Mouse (Mus musculus): ENCODE results near the gene 9430097D07Rik. TPM values are rescaled to one million over a fixed set of nuclear protein-coding genes. Genes with fewer than 3 reads are reported as not detected.

9430097D07Rik gene
- polyA plus RNA-seq, 1 experiment from 2014 or later = 0.08 TPM

- Histone ChIP-seq H3K4me1 (replicated peaks; ENCODE audit: insufficient read depth, low read length) (peaks cover 6% of the 10 kb centered on the region; the same call in 1 of the 2 replicates), H3K36me3 (ENCODE audit: insufficient read depth, low read length) (no peaks in the 10 kb centered on the region), H3K9me3 (replicated peaks; ENCODE audit: low read length) (no peaks in the 10 kb centered on the region), H3K9ac (ENCODE audit: low read depth, low read length) (no peak overlapping the region), H3K27ac (no peak overlapping the region), H3K27me3 (ENCODE audit: insufficient read depth, low read length) (no peaks in the 10 kb centered on the region), H3K4me2 (ENCODE audit: low read length) (no peak overlapping the region), H3K4me3 (replicated peaks; ENCODE audit: low read depth, low read length) (no peak overlapping the region)
- DNase-seq (ENCODE audit: low spot score) (no peak), ATAC-seq (replicated peaks; ENCODE audit: low FRiP score, low read depth) (peak; percentile 64; the same call in 1 of the 2 replicates)
- TF ChIP-seq CTCF (IDR thresholded peaks at IDR 0.05; ENCODE audit: low read depth) = no peak
- WGBS = 61% methylated on average over 5 of the region's 5 CpGs
These were observed 28.1 kb downstream of the 9430097D07Rik start for GRCm38 (mm10) chr2:32547380-32547779.

GRCm38 (mm10) chr2:32546951-32547350 is 28.5 kb downstream of the 9430097D07Rik start:
- ATAC-seq (replicated peaks; ENCODE audit: low FRiP score, low read depth) = no peak
- Histone ChIP-seq H3K9me3 (replicated peaks; ENCODE audit: low read length) (no peaks in the 10 kb centered on the region), H3K27me3 (ENCODE audit: insufficient read depth, low read length) (no peaks in the 10 kb centered on the region), H3K36me3 (ENCODE audit: insufficient read depth, low read length) (no peaks in the 10 kb centered on the region), H3K27ac (no peak overlapping the region), H3K4me1 (replicated peaks; ENCODE audit: insufficient read depth, low read length) (peaks cover 6% of the 10 kb centered on the region; the same call in 1 of the 2 replicates), H3K4me2 (ENCODE audit: low read length) (no peak overlapping the region), H3K4me3 (replicated peaks; ENCODE audit: low read depth, low read length) (no peak overlapping the region), H3K9ac (ENCODE audit: low read depth, low read length) (no peak overlapping the region)
- DNase-seq (ENCODE audit: low spot score) = no peak
- 100% methylated on average over 1 of the region's 1 CpGs for WGBS
- TF ChIP-seq CTCF (IDR thresholded peaks at IDR 0.05; ENCODE audit: low read depth) = no peak

- TF ChIP-seq CTCF (IDR thresholded peaks at IDR 0.05; ENCODE audit: low read depth) = no peak
- H3K36me3 ChIP-seq (ENCODE audit: insufficient read depth, low read length) = 0 out of 2 replicates have a peak, but pooled peaks cover 2% of the 10 kb centered on the region
- H3K9ac ChIP-seq (ENCODE audit: low read depth, low read length) = no peak overlapping the region
- no peak overlapping the region for H3K27ac ChIP-seq
- no peak overlapping the region for H3K4me2 ChIP-seq (ENCODE audit: low read length)
- H3K4me1 ChIP-seq (replicated peaks; ENCODE audit: insufficient read depth, low read length) = peaks cover 18% of the 10 kb centered on the region; the same call in 1 of the 2 replicates
- 77% methylated on average over 3 of the region's 3 CpGs for WGBS
- no peaks in the 10 kb centered on the region for H3K27me3 ChIP-seq (ENCODE audit: insufficient read depth, low read length)
- ATAC-seq (replicated peaks; ENCODE audit: low FRiP score, low read depth) = no peak
- H3K4me3 ChIP-seq (replicated peaks; ENCODE audit: low read depth, low read length) = no peak overlapping the region
- DNase-seq (ENCODE audit: low spot score) = no peak
- no peaks in the 10 kb centered on the region for H3K9me3 ChIP-seq (replicated peaks; ENCODE audit: low read length)
These were observed 32.4 kb downstream of the 9430097D07Rik start for GRCm38 (mm10) chr2:32543031-32543449.

- DNase-seq (ENCODE audit: low spot score) (no peak), ATAC-seq (replicated peaks; ENCODE audit: low FRiP score, low read depth) (no peak)
- Histone ChIP-seq H3K27ac (no peak overlapping the region), H3K4me2 (ENCODE audit: low read length) (no peak overlapping the region), H3K4me1 (replicated peaks; ENCODE audit: insufficient read depth, low read length) (peaks cover 26% of the 10 kb centered on the region), H3K27me3 (ENCODE audit: insufficient read depth, low read length) (no peaks in the 10 kb centered on the region), H3K9me3 (replicated peaks; ENCODE audit: low read length) (no peaks in the 10 kb centered on the region), H3K4me3 (replicated peaks; ENCODE audit: low read depth, low read length) (no peak overlapping the region), H3K36me3 (ENCODE audit: insufficient read depth, low read length) (0 out of 2 replicates have a peak, but pooled peaks cover 2% of the 10 kb centered on the region), H3K9ac (ENCODE audit: low read depth, low read length) (no peak overlapping the region)
- WGBS = 83% methylated on average over 4 of the region's 4 CpGs
- TF ChIP-seq CTCF (IDR thresholded peaks at IDR 0.05; ENCODE audit: low read depth) = no peak
These were observed 33.4 kb downstream of the 9430097D07Rik start for GRCm38 (mm10) chr2:32541986-32542573.

GRCm38 (mm10) chr2:32541333-32541908 is 34.1 kb downstream of the 9430097D07Rik start:
- Histone ChIP-seq H3K4me3 (replicated peaks; ENCODE audit: low read depth, low read length) (no peak overlapping the region), H3K9me3 (replicated peaks; ENCODE audit: low read length) (no peaks in the 10 kb centered on the region), H3K4me2 (ENCODE audit: low read length) (no peak overlapping the region), H3K27me3 (ENCODE audit: insufficient read depth, low read length) (no peaks in the 10 kb centered on the region), H3K9ac (ENCODE audit: low read depth, low read length) (no peak overlapping the region), H3K4me1 (replicated peaks; ENCODE audit: insufficient read depth, low read length) (peaks cover 31% of the 10 kb centered on the region), H3K36me3 (ENCODE audit: insufficient read depth, low read length) (0 out of 2 replicates have a peak, but pooled peaks cover 2% of the 10 kb centered on the region), H3K27ac (no peak overlapping the region)
- no peak for TF ChIP-seq CTCF (IDR thresholded peaks at IDR 0.05; ENCODE audit: low read depth)
- no peak for DNase-seq (ENCODE audit: low spot score)
- WGBS = 85% methylated on average over 2 of the region's 2 CpGs
- no peak for ATAC-seq (replicated peaks; ENCODE audit: low FRiP score, low read depth)

- no peak for ATAC-seq (replicated peaks; ENCODE audit: low FRiP score, low read depth)
- WGBS = 57% methylated on average over 14 of the region's 14 CpGs
- Histone ChIP-seq H3K4me2 (ENCODE audit: low read length) (0 out of 2 replicates have a peak overlapping the region, but pooled peaks have one; percentile 5), H3K9me3 (replicated peaks; ENCODE audit: low read length) (no peaks in the 10 kb centered on the region), H3K9ac (ENCODE audit: low read depth, low read length) (no peak overlapping the region), H3K27me3 (ENCODE audit: insufficient read depth, low read length) (no peaks in the 10 kb centered on the region), H3K4me3 (replicated peaks; ENCODE audit: low read depth, low read length) (no peak overlapping the region), H3K36me3 (ENCODE audit: insufficient read depth, low read length) (0 out of 2 replicates have a peak, but pooled peaks cover 2% of the 10 kb centered on the region), H3K27ac (no peak overlapping the region), H3K4me1 (replicated peaks; ENCODE audit: insufficient read depth, low read length) (peaks cover 31% of the 10 kb centered on the region)
- TF ChIP-seq CTCF (IDR thresholded peaks at IDR 0.05; ENCODE audit: low read depth) = no peak
- DNase-seq (ENCODE audit: low spot score) = no peak
These were observed 36.0 kb downstream of the 9430097D07Rik start for GRCm38 (mm10) chr2:32539452-32539981.
